Mouse (Mus musculus): ENCODE data around the gene Tnfaip6.

- TF ChIP-seq CTCF (IDR thresholded peaks at IDR 0.05; ENCODE audit: borderline replicate concordance, insufficient read depth, low read length) = no peak
- TF ChIP-seq POLR2A (IDR thresholded peaks at IDR 0.05; ENCODE audit: low read depth, low read length) = no peak
Observed at GRCm38 (mm10) chr2:52053502-52053901, 15.7 kb downstream of the Tnfaip6 start.

Measured in embryonic fibroblast, embryonic 13.5 days (primary cell).